Mouse (Mus musculus): Measurements from ENCODE around the gene Znrd1. TPM values are rescaled to one million over a fixed set of nuclear protein-coding genes. Genes with fewer than 3 reads are reported as not detected.

Gene Znrd1
- polyA plus RNA-seq (2015; fragmentation: Nextera tagmentation; extraction: Ambion mirVana): 39.7 and 42.5 TPM in 2 replicates

DNA sequence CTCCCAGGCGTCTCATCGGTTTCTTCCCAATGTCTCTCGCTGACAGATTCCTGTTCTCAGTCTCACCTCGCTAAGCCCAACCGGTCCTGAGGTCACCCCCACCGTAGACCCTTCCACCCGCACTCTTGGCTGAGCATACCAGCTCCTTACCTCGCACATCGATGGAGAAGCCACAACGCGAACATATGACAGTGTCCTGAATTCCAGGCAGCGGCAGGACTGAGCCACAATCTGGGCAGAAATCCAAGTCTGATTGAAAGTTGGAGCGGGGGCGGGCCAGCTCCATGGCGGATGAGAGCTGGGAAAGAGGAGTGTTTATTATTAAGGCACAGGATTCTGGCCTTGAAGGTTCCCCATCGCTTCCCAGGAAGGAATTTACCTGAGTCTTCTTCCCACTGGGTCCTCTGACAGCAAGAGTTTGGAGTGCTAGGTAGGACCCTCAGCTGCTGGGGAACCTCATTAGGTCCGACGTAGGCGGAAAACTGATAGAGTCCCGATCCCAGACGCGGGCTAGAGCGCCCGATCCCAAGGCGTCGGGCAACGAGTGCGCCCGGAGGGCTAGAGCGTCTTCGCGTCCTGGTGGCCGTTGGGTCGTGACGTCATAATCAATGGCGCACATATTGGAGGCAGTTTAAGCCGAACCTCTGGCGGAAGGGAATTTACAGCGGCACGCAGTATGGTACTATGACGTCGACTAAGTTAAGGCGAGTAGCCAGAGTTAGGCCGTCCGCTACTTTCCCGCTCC, at the start of gene Znrd1, which contains the start of gene Znrd1as:
Znrd1 (minus strand) TSS at position 561 of the 745 bp plus-strand sequence.
Znrd1as (plus strand) TSS at position 594 of the 745 bp plus-strand sequence.

DNA sequence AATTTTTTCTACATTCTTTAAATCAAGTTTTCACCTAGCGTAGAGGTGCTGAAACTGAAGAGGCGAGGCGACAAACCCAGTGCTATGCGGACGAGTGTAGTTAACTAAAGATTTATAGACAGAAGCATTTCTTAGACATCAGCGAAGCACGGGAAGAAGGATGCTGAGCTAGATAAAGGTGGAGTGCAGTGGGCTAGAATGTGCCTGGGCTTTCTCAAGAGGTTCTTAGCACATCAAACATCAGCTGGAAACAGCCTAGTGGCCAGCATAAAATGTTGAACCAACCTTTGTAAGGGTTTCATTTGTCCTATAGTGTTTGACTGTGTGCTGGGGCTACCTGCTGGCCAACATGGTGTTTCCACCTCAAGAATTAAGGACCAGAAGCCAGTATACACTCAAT, 42.5 kb upstream of the Znrd1 start, which contains the start of gene Zfp57:
Zfp57 (plus strand) TSS at position 301 of the 400 bp plus-strand sequence.

DNA sequence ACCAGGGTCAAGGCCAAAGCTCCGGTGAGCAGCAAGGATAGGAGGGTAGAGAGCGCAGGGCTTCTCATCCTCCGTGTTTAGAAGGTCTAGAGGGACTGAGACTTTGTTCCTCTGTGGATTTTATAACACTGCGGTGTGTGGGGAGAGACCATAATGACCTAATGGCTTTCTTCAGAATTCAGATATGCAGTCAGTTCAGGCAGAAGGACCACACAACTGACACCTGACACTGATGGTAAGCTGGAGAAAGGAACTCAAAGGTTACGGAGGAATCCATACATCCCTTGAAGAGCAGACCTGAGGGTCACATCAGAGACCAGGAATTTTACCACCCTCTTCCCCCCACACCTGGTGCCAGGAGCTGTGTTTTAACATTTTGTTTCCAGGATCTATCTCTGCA, 31.1 kb upstream of the Znrd1 start, which contains the start of gene H2-M5:
H2-M5 (minus strand) TSS at position 101 of the 400 bp plus-strand sequence.

DNA sequence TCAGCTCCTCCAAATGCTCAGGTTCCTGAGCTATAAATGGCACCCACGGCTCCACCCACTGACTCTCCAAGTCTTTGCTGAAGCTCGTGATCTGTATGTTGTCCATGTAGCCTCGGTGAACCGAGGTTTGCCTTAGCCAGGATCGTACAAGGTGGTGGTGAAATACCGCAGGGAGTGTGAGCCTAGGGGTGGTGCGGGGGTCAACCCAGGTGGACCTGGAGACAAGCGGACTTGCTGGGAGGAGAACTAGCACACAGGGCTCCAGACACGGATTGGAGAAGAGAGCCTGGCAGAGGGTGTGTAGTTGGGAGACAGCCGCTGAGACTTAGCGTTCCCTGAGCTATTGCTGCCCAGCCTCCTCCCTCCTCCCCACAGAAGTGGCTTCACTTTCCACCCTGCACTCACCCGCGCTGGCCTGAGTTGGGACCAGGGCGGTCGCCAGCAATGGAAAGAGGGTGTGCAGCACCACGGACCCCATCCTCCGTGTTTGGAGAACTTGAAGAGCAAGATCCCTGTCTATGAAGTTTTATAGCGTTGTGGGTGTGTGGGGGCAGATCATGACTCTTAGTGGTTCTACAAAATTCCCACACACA, 23.0 kb upstream of the Znrd1 start, which contains the start of gene 2410137M14Rik:
2410137M14Rik (minus strand) TSS at position 17 of the 593 bp plus-strand sequence.

DNA sequence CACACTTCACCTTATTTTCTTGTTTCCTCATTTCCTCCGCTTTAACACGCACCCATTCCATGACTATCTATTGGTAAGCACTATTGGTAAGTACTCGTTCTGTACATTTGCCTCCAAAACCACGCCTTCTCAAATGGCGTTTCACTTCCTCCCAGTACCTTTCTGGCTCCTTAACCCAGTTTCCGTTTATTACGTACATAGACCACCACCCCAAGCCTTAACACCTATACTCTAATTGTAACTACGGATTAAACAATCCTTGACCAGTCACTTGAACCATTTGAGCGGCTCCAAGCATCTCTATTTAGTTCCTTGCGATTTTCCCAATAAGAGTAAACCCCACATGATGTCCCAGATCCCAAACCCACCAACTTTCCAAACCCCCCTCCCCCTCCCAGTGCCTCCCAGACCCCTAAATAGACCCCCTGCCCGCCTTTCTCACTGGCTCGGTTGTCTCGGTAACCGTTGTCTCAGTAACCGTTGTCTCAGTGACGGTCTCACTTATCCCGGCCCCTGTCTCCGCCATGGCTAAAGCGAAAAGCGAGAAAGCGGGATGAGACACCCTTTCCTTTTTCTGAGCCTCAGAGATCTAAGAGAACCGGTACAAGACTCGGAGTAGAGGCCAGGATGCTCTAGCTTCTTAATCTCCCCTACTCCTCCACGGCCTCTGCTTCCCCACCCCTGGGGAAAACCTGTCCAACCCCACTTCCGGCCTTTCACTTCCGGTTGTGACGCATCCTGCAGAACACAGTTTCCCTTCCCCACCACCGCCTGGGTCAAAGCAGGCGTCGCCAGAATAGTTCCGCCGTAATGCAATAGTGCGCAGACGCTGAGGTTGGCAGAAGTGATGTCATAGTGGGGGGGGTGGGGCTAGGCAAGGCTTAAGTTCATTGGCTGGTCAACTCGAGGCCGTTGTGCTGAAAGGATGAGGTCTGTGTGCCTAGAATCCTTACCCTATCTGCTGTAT, 7.1 kb downstream of the Znrd1 start, which contains the start of gene Ppp1r11:
Ppp1r11 (minus strand) TSS at position 761 of the 967 bp plus-strand sequence.

DNA sequence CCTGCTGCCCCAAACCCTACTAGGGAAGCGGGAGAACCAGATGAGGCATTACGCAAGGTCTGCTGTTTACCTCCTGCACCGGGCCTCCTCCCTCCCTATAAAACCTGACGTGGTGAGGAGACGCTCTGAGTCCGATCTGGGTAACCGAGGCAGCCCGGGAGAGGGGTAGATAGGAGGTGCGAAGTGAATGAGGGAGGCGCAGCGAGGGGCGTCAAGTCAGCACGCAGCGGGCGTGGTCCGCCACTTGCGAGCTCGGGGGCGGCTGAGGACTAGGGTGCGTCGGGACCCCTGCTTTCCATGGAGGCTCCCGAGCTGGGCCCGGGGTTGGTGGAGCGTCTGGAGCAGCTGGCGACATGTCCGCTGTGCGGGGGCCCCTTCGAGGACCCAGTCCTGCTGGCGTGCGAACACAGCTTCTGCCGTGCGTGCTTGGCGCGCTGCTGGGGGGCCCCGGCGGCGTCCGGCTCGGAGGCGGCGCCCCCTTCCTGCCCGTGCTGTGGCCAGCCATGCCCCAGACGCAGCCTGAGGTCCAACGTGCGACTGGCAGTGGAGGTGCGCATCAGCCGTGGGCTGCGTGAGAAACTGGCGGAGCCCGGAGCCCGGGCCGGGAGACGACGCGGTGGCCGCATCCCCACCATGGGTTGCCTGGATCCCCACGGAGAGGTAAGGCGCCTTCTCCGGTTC, 15.4 kb downstream of the Znrd1 start, which contains the start of gene Rnf39:
Rnf39 (plus strand) TSS at position 128 of the 681 bp plus-strand sequence.

Other genes with a start within 250 kb of the Znrd1 start
- not detected in 2 replicates for gene H2-M10.5, start 185.6 kb downstream of the Znrd1 start, polyA plus RNA-seq (2015; fragmentation: Nextera tagmentation; extraction: Ambion mirVana)
- gene H2-M10.6, start 146.4 kb downstream of the Znrd1 start, polyA plus RNA-seq (2015; fragmentation: Nextera tagmentation; extraction: Ambion mirVana): not detected in 2 replicates
- gene Trim26, start 121.4 kb downstream of the Znrd1 start, polyA plus RNA-seq (2015; fragmentation: Nextera tagmentation; extraction: Ambion mirVana): 17.2 and 22.9 TPM in 2 replicates
- gene Trim15, start 91.3 kb downstream of the Znrd1 start, polyA plus RNA-seq (2015; fragmentation: Nextera tagmentation; extraction: Ambion mirVana): 0.18 and 0.19 TPM in 2 replicates
- 158 and 174 TPM in 2 replicates for gene Trim10, start 89.0 kb downstream of the Znrd1 start, polyA plus RNA-seq (2015; fragmentation: Nextera tagmentation; extraction: Ambion mirVana)
- gene Trim40, start 68.4 kb downstream of the Znrd1 start, polyA plus RNA-seq (2015; fragmentation: Nextera tagmentation; extraction: Ambion mirVana): not detected in 2 replicates
- gene Trim31, start 60.4 kb downstream of the Znrd1 start, polyA plus RNA-seq (2015; fragmentation: Nextera tagmentation; extraction: Ambion mirVana): not detected in 2 replicates
- 0.45 and 0.87 TPM in 2 replicates for gene Rnf39, start 15.6 kb downstream of the Znrd1 start, polyA plus RNA-seq (2015; fragmentation: Nextera tagmentation; extraction: Ambion mirVana)
- gene Ppp1r11, start 6.8 kb downstream of the Znrd1 start, polyA plus RNA-seq (2015; fragmentation: Nextera tagmentation; extraction: Ambion mirVana): 47.2 and 52.0 TPM in 2 replicates
- gene Znrd1as, start within 50 bp of the Znrd1 start, polyA plus RNA-seq (2015; fragmentation: Nextera tagmentation; extraction: Ambion mirVana): 2.0 and 2.8 TPM in 2 replicates
- not detected in 2 replicates for gene 2410137M14Rik, start 22.7 kb upstream of the Znrd1 start, polyA plus RNA-seq (2015; fragmentation: Nextera tagmentation; extraction: Ambion mirVana)
- 0.25 TPM in 1 of 2 replicates, not detected in the other for gene H2-M5, start 31.0 kb upstream of the Znrd1 start, polyA plus RNA-seq (2015; fragmentation: Nextera tagmentation; extraction: Ambion mirVana)
- 8.1 and 9.5 TPM in 2 replicates for gene Zfp57, start 42.6 kb upstream of the Znrd1 start, polyA plus RNA-seq (2015; fragmentation: Nextera tagmentation; extraction: Ambion mirVana)
- gene Mog, start 64.8 kb upstream of the Znrd1 start, polyA plus RNA-seq (2015; fragmentation: Nextera tagmentation; extraction: Ambion mirVana): not detected in 2 replicates
- 3.6 and 5.4 TPM in 2 replicates for gene Gabbr1, start 87.4 kb upstream of the Znrd1 start, polyA plus RNA-seq (2015; fragmentation: Nextera tagmentation; extraction: Ambion mirVana)
- gene Olfr90, start 129.9 kb upstream of the Znrd1 start, polyA plus RNA-seq (2015; fragmentation: Nextera tagmentation; extraction: Ambion mirVana): not detected in 2 replicates
- not detected in 2 replicates for gene Olfr91, start 139.7 kb upstream of the Znrd1 start, polyA plus RNA-seq (2015; fragmentation: Nextera tagmentation; extraction: Ambion mirVana)
- not detected in 2 replicates for gene Olfr92, start 161.5 kb upstream of the Znrd1 start, polyA plus RNA-seq (2015; fragmentation: Nextera tagmentation; extraction: Ambion mirVana)
- not detected in 2 replicates for gene Olfr93, start 202.9 kb upstream of the Znrd1 start, polyA plus RNA-seq (2015; fragmentation: Nextera tagmentation; extraction: Ambion mirVana)
- 0.28 TPM in 1 of 2 replicates, not detected in the other for gene Ubd, start 235.3 kb upstream of the Znrd1 start, polyA plus RNA-seq (2015; fragmentation: Nextera tagmentation; extraction: Ambion mirVana)
- gene Olfr94, start 242.4 kb upstream of the Znrd1 start, polyA plus RNA-seq (2015; fragmentation: Nextera tagmentation; extraction: Ambion mirVana): not detected in 2 replicates

All from spleen, postnatal 0 days (tissue).